Mouse (Mus musculus): ENCODE data around the gene Hist1h1c. TPM values are rescaled to one million over a fixed set of nuclear protein-coding genes. Genes with fewer than 3 reads are reported as not detected.

Hist1h1c gene
- 6.9 and 8.3 TPM in 2 replicates for polyA plus RNA-seq (2015; fragmentation: Nextera tagmentation; extraction: Ambion mirVana)

DNA sequence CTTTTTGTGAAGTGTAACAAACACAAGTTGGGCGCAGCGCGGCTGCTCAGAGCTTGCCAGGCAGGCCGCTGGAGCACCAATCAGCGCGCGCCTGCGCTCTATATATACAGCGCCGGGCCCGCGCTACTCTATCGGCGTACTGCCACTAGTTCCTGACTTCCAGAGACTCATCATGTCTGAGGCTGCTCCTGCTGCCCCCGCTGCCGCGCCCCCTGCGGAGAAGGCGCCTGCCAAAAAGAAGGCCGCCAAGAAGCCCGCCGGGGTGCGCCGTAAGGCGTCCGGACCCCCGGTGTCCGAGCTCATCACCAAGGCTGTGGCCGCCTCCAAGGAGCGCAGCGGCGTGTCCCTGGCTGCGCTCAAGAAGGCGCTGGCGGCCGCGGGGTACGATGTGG lies at the start of gene Hist1h1c:
TSS of gene Hist1h1c (plus strand) at position 132 of the 392 bp plus-strand sequence.
- H3K27ac ChIP-seq = peak within 1 kb of the TSS; percentile 78
- H3K27me3 ChIP-seq (replicated peaks) = no peaks in the 10 kb centered on the region
- H3K4me2 ChIP-seq = peak within 1 kb of the TSS; percentile 98
- peak; percentile 95 for ATAC-seq (replicated peaks)
- H3K9me3 ChIP-seq = no peaks in the 10 kb centered on the region
- peaks cover 22% of the 10 kb centered on the region for H3K4me1 ChIP-seq
- 0% methylated on average over 38 of the region's 38 CpGs for WGBS
- H3K9ac ChIP-seq = peak within 1 kb of the TSS; percentile 38
- peak within 1 kb of the TSS; percentile 51 for H3K4me3 ChIP-seq
- H3K36me3 ChIP-seq (replicated peaks) = no peaks in the 10 kb centered on the region

DNA sequence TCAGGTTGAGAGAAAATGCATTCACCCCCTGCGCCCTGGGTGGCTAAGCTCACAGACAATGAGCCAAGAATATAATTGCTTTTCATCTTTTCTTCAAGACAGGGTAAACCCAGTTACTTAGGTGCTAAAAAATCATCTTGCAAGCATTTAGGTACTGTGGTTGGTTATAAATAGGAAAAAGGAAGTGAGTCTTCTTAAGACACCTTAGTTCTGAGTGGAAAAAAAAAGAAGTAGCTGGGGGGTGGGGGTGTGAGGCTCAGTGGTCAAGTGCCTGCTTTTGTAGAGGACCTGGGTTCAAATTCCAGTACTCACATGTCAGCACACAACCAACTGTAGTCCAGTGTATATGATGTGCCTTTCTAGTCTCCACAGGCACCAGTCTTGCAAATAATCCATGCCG lies 49.7 kb upstream of the Hist1h1c start:
- H3K4me1 ChIP-seq = peaks cover 14% of the 10 kb centered on the region
- no peaks in the 10 kb centered on the region for H3K27me3 ChIP-seq (replicated peaks)
- no peaks in the 10 kb centered on the region for H3K9me3 ChIP-seq
- no peak for ATAC-seq (replicated peaks)
- H3K36me3 ChIP-seq (replicated peaks) = no peaks in the 10 kb centered on the region
- WGBS = 94% methylated on average over 2 of the region's 2 CpGs
- H3K4me2 ChIP-seq = no peak overlapping the region
- no peak overlapping the region for H3K4me3 ChIP-seq
- H3K9ac ChIP-seq = no peak overlapping the region
- no peak overlapping the region for H3K27ac ChIP-seq

- Histone ChIP-seq H3K4me1 (peaks cover 14% of the 10 kb centered on the region), H3K4me3 (no peak overlapping the region), H3K36me3 (replicated peaks) (no peaks in the 10 kb centered on the region), H3K4me2 (no peak overlapping the region), H3K9me3 (no peaks in the 10 kb centered on the region), H3K9ac (no peak overlapping the region), H3K27me3 (replicated peaks) (no peaks in the 10 kb centered on the region), H3K27ac (no peak overlapping the region)
- ATAC-seq (replicated peaks) = no peak
- 78% methylated on average over 2 of the region's 2 CpGs for WGBS
Observed at GRCm38 (mm10) chr13:23689459-23689858, 49.1 kb upstream of the Hist1h1c start.

- H3K27ac ChIP-seq = no peak overlapping the region
- no peaks in the 10 kb centered on the region for H3K9me3 ChIP-seq
- H3K4me2 ChIP-seq = no peak overlapping the region
- H3K4me3 ChIP-seq = no peak overlapping the region
- H3K27me3 ChIP-seq (replicated peaks) = no peaks in the 10 kb centered on the region
- peaks cover 12% of the 10 kb centered on the region for H3K4me1 ChIP-seq
- no peak overlapping the region for H3K9ac ChIP-seq
- WGBS = 87% methylated on average over 6 of the region's 6 CpGs
- ATAC-seq (replicated peaks) = no peak
- no peaks in the 10 kb centered on the region for H3K36me3 ChIP-seq (replicated peaks)
Observed at GRCm38 (mm10) chr13:23693856-23694440, 44.7 kb upstream of the Hist1h1c start.

DNA sequence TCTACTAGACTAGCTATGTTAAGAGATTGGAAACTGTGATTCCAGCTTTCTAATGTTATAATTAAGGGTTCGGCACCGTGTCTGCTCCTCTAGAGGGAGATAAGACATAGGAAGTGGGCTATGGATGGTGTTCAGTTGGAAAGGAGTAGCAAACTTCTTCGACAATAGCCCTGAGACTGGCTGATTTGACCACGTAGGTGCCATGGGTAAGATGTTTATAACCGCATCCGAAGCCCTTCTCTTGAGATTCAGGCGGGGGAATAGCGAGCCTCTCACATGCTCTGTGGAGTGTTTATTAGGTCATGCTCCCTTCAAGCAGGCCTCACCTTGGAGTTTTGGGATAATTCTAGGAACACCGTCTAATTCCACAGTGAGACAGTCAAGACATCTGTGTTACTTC lies 43.7 kb upstream of the Hist1h1c start:
- no peak overlapping the region for H3K4me3 ChIP-seq
- H3K27me3 ChIP-seq (replicated peaks) = no peaks in the 10 kb centered on the region
- no peak for ATAC-seq (replicated peaks)
- no peak overlapping the region for H3K4me2 ChIP-seq
- no peaks in the 10 kb centered on the region for H3K9me3 ChIP-seq
- no peak overlapping the region for H3K9ac ChIP-seq
- peaks cover 14% of the 10 kb centered on the region for H3K4me1 ChIP-seq
- no peaks in the 10 kb centered on the region for H3K36me3 ChIP-seq (replicated peaks)
- 95% methylated on average over 9 of the region's 9 CpGs for whole genome bisulfite sequencing
- H3K27ac ChIP-seq = no peak overlapping the region

GRCm38 (mm10) chr13:23695514-23695913 lies 43.1 kb upstream of the Hist1h1c start, which contains the start of gene Hist1h1t:
TSS of gene Hist1h1t (plus strand) at chr13:23695814.
- 62% methylated on average over 12 of the region's 13 CpGs for WGBS
- Histone ChIP-seq H3K36me3 (replicated peaks) (no peaks in the 10 kb centered on the region), H3K9me3 (no peaks in the 10 kb centered on the region), H3K4me3 (no peak within 1 kb of the TSS), H3K27me3 (replicated peaks) (no peaks in the 10 kb centered on the region), H3K27ac (no peak within 1 kb of the TSS), H3K4me1 (peaks cover 14% of the 10 kb centered on the region), H3K4me2 (no peak within 1 kb of the TSS), H3K9ac (no peak within 1 kb of the TSS)
- no peak for ATAC-seq (replicated peaks)

GRCm38 (mm10) chr13:23696061-23696474 lies 42.5 kb upstream of the Hist1h1c start:
- H3K9me3 ChIP-seq = no peaks in the 10 kb centered on the region
- 68% methylated on average over 15 of the region's 15 CpGs for WGBS

GRCm38 (mm10) chr13:23697491-23698299 lies 40.9 kb upstream of the Hist1h1c start:
- peak overlapping the region; percentile 69 for H3K4me2 ChIP-seq
- H3K4me3 ChIP-seq = peak overlapping the region; percentile 48
- H3K9ac ChIP-seq = peak overlapping the region; percentile 50
- H3K36me3 ChIP-seq (replicated peaks) = no peaks in the 10 kb centered on the region
- no peaks in the 10 kb centered on the region for H3K9me3 ChIP-seq
- H3K27ac ChIP-seq = peak overlapping the region; percentile 88
- peak; percentile 88 for ATAC-seq (replicated peaks)
- no peaks in the 10 kb centered on the region for H3K27me3 ChIP-seq (replicated peaks)
- H3K4me1 ChIP-seq = peaks cover 14% of the 10 kb centered on the region
- WGBS = under 1% methylated on average over 31 of the region's 32 CpGs

More at GRCm38 (mm10) chr13:23696061-23696474, 42.5 kb upstream of the Hist1h1c start:
- H3K4me1 ChIP-seq = peaks cover 14% of the 10 kb centered on the region
- no peak overlapping the region for H3K9ac ChIP-seq
- H3K36me3 ChIP-seq (replicated peaks) = no peaks in the 10 kb centered on the region
- no peak overlapping the region for H3K4me3 ChIP-seq
- no peak overlapping the region for H3K4me2 ChIP-seq
- no peaks in the 10 kb centered on the region for H3K27me3 ChIP-seq (replicated peaks)
- H3K27ac ChIP-seq = no peak overlapping the region
- ATAC-seq (replicated peaks) = no peak

GRCm38 (mm10) chr13:23698300-23698693 lies 40.3 kb upstream of the Hist1h1c start, which contains the start of gene Hist1h4c:
TSS of gene Hist1h4c (minus strand) at chr13:23698454.
- under 1% methylated on average over 21 of the region's 22 CpGs for WGBS
- H3K9me3 ChIP-seq = no peaks in the 10 kb centered on the region
- H3K27ac ChIP-seq = peak within 1 kb of the TSS; percentile 88
- peak within 1 kb of the TSS; percentile 48 for H3K4me3 ChIP-seq
- no peaks in the 10 kb centered on the region for H3K36me3 ChIP-seq (replicated peaks)
- H3K27me3 ChIP-seq (replicated peaks) = no peaks in the 10 kb centered on the region
- peak within 1 kb of the TSS; percentile 50 for H3K9ac ChIP-seq
- peaks cover 14% of the 10 kb centered on the region for H3K4me1 ChIP-seq
- peak; percentile 98 for ATAC-seq (replicated peaks)
- peak within 1 kb of the TSS; percentile 69 for H3K4me2 ChIP-seq

- Histone ChIP-seq H3K4me2 (peak overlapping the region; percentile 69), H3K4me1 (peaks cover 14% of the 10 kb centered on the region), H3K27ac (no peak overlapping the region), H3K27me3 (replicated peaks) (no peaks in the 10 kb centered on the region), H3K36me3 (replicated peaks) (no peaks in the 10 kb centered on the region), H3K4me3 (no peak overlapping the region), H3K9ac (peak overlapping the region; percentile 16; the same call in 1 of the 2 replicates), H3K9me3 (no peaks in the 10 kb centered on the region)
- 63% methylated on average over 6 of the region's 6 CpGs for WGBS
- no peak for ATAC-seq (replicated peaks)
Observed at GRCm38 (mm10) chr13:23698996-23699395, 39.6 kb upstream of the Hist1h1c start.

- no peak for ATAC-seq (replicated peaks)
- WGBS = 70% methylated on average over 3 of the region's 3 CpGs
- H3K4me3 ChIP-seq = no peak overlapping the region
- H3K27me3 ChIP-seq (replicated peaks) = no peaks in the 10 kb centered on the region
- no peak overlapping the region for H3K9ac ChIP-seq
- H3K27ac ChIP-seq = no peak overlapping the region
- peaks cover 14% of the 10 kb centered on the region for H3K4me1 ChIP-seq
- H3K4me2 ChIP-seq = no peak overlapping the region
- H3K36me3 ChIP-seq (replicated peaks) = no peaks in the 10 kb centered on the region
- H3K9me3 ChIP-seq = no peaks in the 10 kb centered on the region
Observed at GRCm38 (mm10) chr13:23699767-23700166, 38.8 kb upstream of the Hist1h1c start.

- ATAC-seq (replicated peaks) = no peak
Observed at GRCm38 (mm10) chr13:23700786-23701520, 37.7 kb upstream of the Hist1h1c start.

More at GRCm38 (mm10) chr13:23700786-23701520, 37.7 kb upstream of the Hist1h1c start:
- no peaks in the 10 kb centered on the region for H3K27me3 ChIP-seq (replicated peaks)
- no peak overlapping the region for H3K4me2 ChIP-seq
- H3K9ac ChIP-seq = no peak overlapping the region
- H3K36me3 ChIP-seq (replicated peaks) = no peaks in the 10 kb centered on the region
- H3K27ac ChIP-seq = no peak overlapping the region
- no peaks in the 10 kb centered on the region for H3K9me3 ChIP-seq
- 33% methylated on average over 8 of the region's 8 CpGs for WGBS
- H3K4me3 ChIP-seq = no peak overlapping the region
- H3K4me1 ChIP-seq = peaks cover 14% of the 10 kb centered on the region
